Mouse (Mus musculus) gastrocnemius, adult 18-20 months (tissue): ENCODE results near the gene Nln. TPM values are rescaled to one million over a fixed set of nuclear protein-coding genes. Genes with fewer than 3 reads are reported as not detected.
A peak's percentile ranks its signal among the peaks of the same experiment; 100 is the strongest.

Source experiments
- DNase-seq: peaks from one replicate; pipeline ENCODE4 v3.0.0; 2021; ENCODE audit warnings: low spot score
- total RNA-seq, 2 experiments: library from RNA; stranded (reverse); gene quantifications; 2 replicates each; pipeline ENCODE4 v1.2.3; 2021

Gene Nln
- total RNA-seq, 2 experiments from 2014 or later: 4.7 to 7.0 TPM

GRCm38 (mm10) chr13:104023356-104023911, 86.0 kb downstream of the Nln start:
- DNase-seq: no peak

GRCm38 (mm10) chr13:104018466-104019076, 90.8 kb downstream of the Nln start:
- DNase-seq: no peak

- no peak for DNase-seq
Measured at GRCm38 (mm10) chr13:104015246-104016105, 93.9 kb downstream of the Nln start.

GRCm38 (mm10) chr13:104014038-104014437, 95.4 kb downstream of the Nln start:
- DNase-seq: no peak

GRCm38 (mm10) chr13:104013380-104013779, 96.0 kb downstream of the Nln start:
- no peak for DNase-seq

- DNase-seq: no peak
Measured at GRCm38 (mm10) chr13:104012214-104012833, 97.1 kb downstream of the Nln start.

GRCm38 (mm10) chr13:104011289-104011688, 98.1 kb downstream of the Nln start:
- DNase-seq: no peak

- DNase-seq: no peak
Measured at GRCm38 (mm10) chr13:104005231-104005845, 104.1 kb downstream of the Nln start.

GRCm38 (mm10) chr13:103994085-103994455, 115.3 kb downstream of the Nln start:
- DNase-seq: no peak

- DNase-seq: no peak
Measured at GRCm38 (mm10) chr13:103993142-103994084, 116.0 kb downstream of the Nln start.

GRCm38 (mm10) chr13:103986660-103987059, 122.8 kb downstream of the Nln start:
- peak; percentile 16 for DNase-seq

- no peak for DNase-seq
Measured at GRCm38 (mm10) chr13:103985510-103986278, 123.7 kb downstream of the Nln start.

GRCm38 (mm10) chr13:103982376-103982775, 127.0 kb downstream of the Nln start:
- no peak for DNase-seq

GRCm38 (mm10) chr13:103980414-103980813, 129.0 kb downstream of the Nln start:
- no peak for DNase-seq

- peak; percentile 75 for DNase-seq
Measured at GRCm38 (mm10) chr13:103978286-103978866, 131.0 kb downstream of the Nln start.

- DNase-seq: peak; percentile 42
Measured at GRCm38 (mm10) chr13:103977844-103978243, 131.6 kb downstream of the Nln start.

GRCm38 (mm10) chr13:103976181-103976724, 133.2 kb downstream of the Nln start:
- peak; percentile 16 for DNase-seq

GRCm38 (mm10) chr13:103975101-103975500, 134.3 kb downstream of the Nln start:
- no peak for DNase-seq

GRCm38 (mm10) chr13:103973977-103974376, 135.4 kb downstream of the Nln start:
- no peak for DNase-seq
